ENCODE assay signal across 12 mouse cellular contexts in genomic region chr10:9640056-9640455, GRCm38 (mm10). TPM values are rescaled to one million over a fixed set of nuclear protein-coding genes. Genes with fewer than 3 reads are reported as not detected.
"Had no signal": no experiment of that assay in that cellular context is flagged by ENCODE, and none has a peak within 500 bp of the region (broad histone marks: within the 10 kb centered on the region; RNA-seq: fewer than 3 reads in every experiment).

No protein-coding gene starts in this region.

- H3K4me2 ChIP-seq: liver, embryonic 13.5 days; midbrain, embryonic 11.5 days had no signal

- H3K9ac ChIP-seq: liver, embryonic 13.5 days had no signal

- H3K36me3 ChIP-seq: liver, embryonic 13.5 days had no signal

- H3K9me3 ChIP-seq: liver, embryonic 13.5 days had no signal

- H3K27ac ChIP-seq: left cerebral cortex, adult 2 months; liver, embryonic 13.5 days had no signal

- H3K27me3 ChIP-seq: liver, embryonic 13.5 days had no signal

- H3K4me3 ChIP-seq: left cerebral cortex, adult 2 months; liver, embryonic 13.5 days had no signal

- H3K4me1 ChIP-seq: liver, embryonic 13.5 days had no signal

- DNase-seq: kidney, postnatal 36 days; layer of hippocampus, postnatal 36 days; liver, embryonic 13.5 days; lung, adult 2 months; lung, postnatal 14 days; lung, postnatal 4 days; midbrain, embryonic 14.5 days; thymus, adult 18-20 months; thymus, postnatal 36 days had no signal

RNA-seq across cellular contexts. Expression of gene Samd5, which starts 35.0 kb away (rescaled TPM):
- total RNA-seq: megakaryocyte-erythroid progenitor cell, adult 5-6 weeks had no signal
